ENCODE assay signal across 12 mouse cellular contexts in the genomic region with DNA sequence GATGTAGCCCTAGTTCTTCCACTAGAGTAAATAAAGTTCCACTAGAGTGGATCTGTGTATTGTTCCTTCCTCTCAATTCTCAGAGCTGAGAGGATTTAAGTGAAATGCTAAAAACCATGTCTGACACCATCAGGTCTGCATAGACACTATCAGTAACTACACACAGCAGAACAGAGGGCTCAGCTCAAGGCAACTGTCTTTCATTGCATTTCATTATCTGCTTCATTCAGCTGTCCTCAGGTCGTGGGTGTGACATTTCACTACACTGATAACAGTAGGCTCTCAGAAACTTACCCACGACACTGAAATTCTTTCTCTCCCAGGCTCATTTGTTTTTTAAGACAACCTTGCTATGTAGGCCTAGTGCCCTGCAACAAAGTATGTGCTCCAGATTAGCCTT. TPM values are rescaled to one million over a fixed set of nuclear protein-coding genes. Genes with fewer than 3 reads are reported as not detected.
DNase-seq lines count a peak whose midpoint lies in the region; ATAC-seq lines count a peak whose summit lies in the region.
"Had no signal": no experiment of that assay in that cellular context is flagged by ENCODE, and none has a peak within 500 bp of the region (broad histone marks: within the 10 kb centered on the region; RNA-seq: fewer than 3 reads in every experiment).

No protein-coding gene starts in this region.

- H3K27me3 ChIP-seq in heart, embryonic 16.5 days (ENCODE audit: control insufficient read depth, insufficient read depth, low read length), result no peaks in the 10 kb centered on the region
- H3K27me3 ChIP-seq: neural tube, embryonic 13.5 days had no signal

- DNase-seq in heart, adult 8-10 months (ENCODE audit: low spot score), result no peak
- DNase-seq in MEL-GATA-1-ER (ENCODE audit: extremely low read depth, low read depth), result peak; percentile 97
- no peak for DNase-seq in urinary bladder, postnatal 10 days (ENCODE audit: low spot score)
- DNase-seq in urinary bladder, adult 18-20 months (ENCODE audit: low spot score in 2 of 2), result no peak
- DNase-seq: cerebellum, postnatal 14 days; kidney, postnatal 36 days; midbrain, embryonic 14.5 days had no signal

- no peaks in the 10 kb centered on the region for H3K9me3 ChIP-seq in heart, embryonic 16.5 days (replicated peaks; ENCODE audit: control insufficient read depth, low read length)
- H3K9me3 ChIP-seq: neural tube, embryonic 13.5 days had no signal

- peak; percentile 56 for ATAC-seq in heart, embryonic 16.5 days (replicated peaks; ENCODE audit: extremely low read depth, insufficient read depth, low FRiP score)
- ATAC-seq in erythroblast, adult 5-6 weeks (replicated peaks; ENCODE audit: low FRiP score, poor library complexity, severe bottlenecking), result peak; percentile 90
- ATAC-seq in megakaryocyte progenitor cell, adult 5-6 weeks (replicated peaks; ENCODE audit: poor library complexity), result peak; percentile 98
- ATAC-seq: hindbrain, embryonic 16.5 days had no signal

- peak overlapping the region; percentile 72 for H3K27ac ChIP-seq in heart, embryonic 16.5 days (ENCODE audit: low read length)
- H3K27ac ChIP-seq: neural tube, embryonic 13.5 days had no signal

- peak overlapping the region; percentile 34 for H3K4me2 ChIP-seq in heart, embryonic 16.5 days (ENCODE audit: low read depth, low read length)
- H3K4me2 ChIP-seq: neural tube, embryonic 13.5 days had no signal

- H3K4me1 ChIP-seq in heart, embryonic 16.5 days (ENCODE audit: control insufficient read depth, insufficient read depth, low read length), result peaks cover 32% of the 10 kb centered on the region

- no peaks in the 10 kb centered on the region for H3K36me3 ChIP-seq in heart, embryonic 16.5 days (ENCODE audit: control insufficient read depth, insufficient read depth)
- H3K36me3 ChIP-seq: neural tube, embryonic 13.5 days had no signal

- WGBS in heart, embryonic 16.5 days, result 8% methylated on average over 2 of the region's 2 CpGs

- no peak overlapping the region for H3K4me3 ChIP-seq in heart, embryonic 16.5 days (ENCODE audit: low read length)
- H3K4me3 ChIP-seq: neural tube, embryonic 13.5 days had no signal

- H3K9ac ChIP-seq in heart, embryonic 16.5 days (ENCODE audit: low read length), result peak overlapping the region; percentile 29; the same call in 1 of the 2 replicates
- H3K9ac ChIP-seq: neural tube, embryonic 13.5 days had no signal

RNA-seq across cellular contexts. Expression of a gene that starts 14.8 kb away (rescaled TPM):
- 119 and 127 TPM in 2 replicates for polyA plus RNA-seq in heart, embryonic 16.5 days (2015; fragmentation: Nextera tagmentation; extraction: Ambion mirVana)
- 100 to 1,000 TPM; 128 to 169 (median 144) TPM for total RNA-seq in heart, adult 8-10 months (2022)
- total RNA-seq in erythroblast, adult 5-6 weeks (2015; ENCODE audit: low replicate concordance), result 232 and 330 TPM in 2 replicates
- total RNA-seq in erythroblast, adult 5-6 weeks (2017; ENCODE audit: low replicate concordance), result 190 and 199 TPM in 2 replicates
- total RNA-seq in megakaryocyte progenitor cell, adult 5-6 weeks (2015), result 255 and 258 TPM in 2 replicates
- 139 and 142 TPM in 2 replicates for total RNA-seq in megakaryocyte progenitor cell, adult 5-6 weeks (2017)

RNA-seq across cellular contexts. Expression of a gene that starts 58.8 kb away (rescaled TPM):
- polyA plus RNA-seq in heart, embryonic 16.5 days (2015; fragmentation: Nextera tagmentation; extraction: Ambion mirVana), result 19.2 and 19.8 TPM in 2 replicates
- 1 to 10 TPM; 6.6 to 7.3 (median 7.1) TPM for total RNA-seq in heart, adult 8-10 months (2022)
- total RNA-seq in erythroblast, adult 5-6 weeks (2015; ENCODE audit: low replicate concordance), result 6.9 and 8.8 TPM in 2 replicates
- total RNA-seq in erythroblast, adult 5-6 weeks (2017; ENCODE audit: low replicate concordance), result 9.5 TPM in 2 replicates
- total RNA-seq in megakaryocyte progenitor cell, adult 5-6 weeks (2015), result 22.5 and 23.3 TPM in 2 replicates
- 26.1 and 27.1 TPM in 2 replicates for total RNA-seq in megakaryocyte progenitor cell, adult 5-6 weeks (2017)

RNA-seq across cellular contexts. Expression of a gene that starts 59.0 kb away (rescaled TPM):
- 79.6 and 95.0 TPM in 2 replicates for polyA plus RNA-seq in heart, embryonic 16.5 days (2015; fragmentation: Nextera tagmentation; extraction: Ambion mirVana)
- 10 to 100 TPM; 60.2 to 77.1 (median 64.7) TPM for total RNA-seq in heart, adult 8-10 months (2022)
- total RNA-seq in erythroblast, adult 5-6 weeks (2015; ENCODE audit: low replicate concordance), result 170 and 241 TPM in 2 replicates
- 162 and 218 TPM in 2 replicates for total RNA-seq in erythroblast, adult 5-6 weeks (2017; ENCODE audit: low replicate concordance)
- total RNA-seq in megakaryocyte progenitor cell, adult 5-6 weeks (2015), result 135 and 167 TPM in 2 replicates
- total RNA-seq in megakaryocyte progenitor cell, adult 5-6 weeks (2017), result 94.0 and 120 TPM in 2 replicates
